Mouse (Mus musculus) CH12.LX (cell line): ENCODE measurements around the gene Dnajc28.

Experiments used
- CTCF ChIP-seq, 2 experiments: IDR thresholded peaks in 1 of 2; conservative IDR thresholded peaks in 1 of 2; 2 replicates each; pipeline ENCODE4 v1.5.1; 2011 to 2012; ENCODE audit warnings: low read depth in 2 of 2, low read length in 2 of 2, improper control_type of control experiment in 1 of 2, inconsistent platforms in 1 of 2, mild to moderate bottlenecking in 1 of 2, moderate library complexity in 1 of 2
- GABPA ChIP-seq: IDR thresholded peaks from 2 replicates; pipeline ENCODE4 v1.6.1; 2012; ENCODE audit warnings: low read depth, low read length, improper control_type of control experiment, inconsistent platforms; ENCODE audit not compliant: insufficient replicate concordance
- NELFE ChIP-seq: IDR thresholded peaks from 2 replicates; pipeline ENCODE4 v1.6.1; 2011; ENCODE audit warnings: low read depth, low read length, improper control_type of control experiment
- POLR2A ChIP-seq: IDR thresholded peaks from 2 replicates; pipeline ENCODE4 v1.6.1; 2011; ENCODE audit warnings: low read depth, mild to moderate bottlenecking, improper control_type of control experiment, low read length
- TCF12 ChIP-seq: IDR thresholded peaks from 2 replicates; pipeline ENCODE4 v1.6.1; 2014; ENCODE audit warnings: low read depth, mild to moderate bottlenecking, inconsistent platforms, low read length, improper control_type of control experiment

DNA sequence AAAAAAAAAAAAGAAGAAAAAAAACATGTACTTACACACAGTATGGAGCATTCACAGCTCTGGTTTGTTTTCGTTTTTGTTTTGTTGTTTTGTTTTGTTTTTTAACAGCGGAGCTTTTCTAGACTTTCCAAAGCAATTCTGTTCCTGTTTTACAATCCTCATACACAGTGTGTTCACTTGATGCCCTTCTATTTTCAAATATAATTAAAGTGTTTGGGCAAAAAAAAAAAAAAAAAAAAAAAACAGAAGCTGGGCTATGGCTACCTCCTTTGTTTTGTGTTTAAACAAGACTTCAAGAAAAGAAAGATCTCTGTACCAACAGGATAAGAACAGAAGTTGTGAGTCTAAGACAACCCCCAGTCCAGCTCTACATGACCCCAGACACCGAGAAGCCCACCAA, 30.1 kb downstream of the Dnajc28 start:
- TF ChIP-seq TCF12 (no peak), NELFE (no peak), GABPA (no peak), POLR2A (no peak), CTCF (conservative IDR thresholded peaks at IDR 0.05 in 1 of 2, IDR thresholded peaks at IDR 0.05 in 1 of 2; ENCODE audit: low read depth in 2 of 2, low read length in 2 of 2) (no peak)
